Mouse (Mus musculus): Measurements from ENCODE around the gene Lamb2.

GRCm38 (mm10) chr9:108462192-108462591 is 17.3 kb upstream of the Lamb2 start:
- TF ChIP-seq CTCF (IDR thresholded peaks at IDR 0.05; ENCODE audit: extremely low read depth, insufficient read depth, insufficient read length, insufficient replicate concordance) (no peak), POLR2A (IDR thresholded peaks at IDR 0.05; ENCODE audit: low read depth, low read length) (no peak)

Data from spleen, adult 2 months (tissue).